Mouse (Mus musculus): Measurements from ENCODE around the gene Lax1. TPM values are rescaled to one million over a fixed set of nuclear protein-coding genes. Genes with fewer than 3 reads are reported as not detected.
"Not testable (repeated sequence)": the region's sequence is repeated elsewhere in the genome, so short reads cannot be mapped to it uniquely, and the experiment has no call there.

Gene Lax1
- polyA plus RNA-seq, 1 experiment from 2014 or later = not detected

DNA sequence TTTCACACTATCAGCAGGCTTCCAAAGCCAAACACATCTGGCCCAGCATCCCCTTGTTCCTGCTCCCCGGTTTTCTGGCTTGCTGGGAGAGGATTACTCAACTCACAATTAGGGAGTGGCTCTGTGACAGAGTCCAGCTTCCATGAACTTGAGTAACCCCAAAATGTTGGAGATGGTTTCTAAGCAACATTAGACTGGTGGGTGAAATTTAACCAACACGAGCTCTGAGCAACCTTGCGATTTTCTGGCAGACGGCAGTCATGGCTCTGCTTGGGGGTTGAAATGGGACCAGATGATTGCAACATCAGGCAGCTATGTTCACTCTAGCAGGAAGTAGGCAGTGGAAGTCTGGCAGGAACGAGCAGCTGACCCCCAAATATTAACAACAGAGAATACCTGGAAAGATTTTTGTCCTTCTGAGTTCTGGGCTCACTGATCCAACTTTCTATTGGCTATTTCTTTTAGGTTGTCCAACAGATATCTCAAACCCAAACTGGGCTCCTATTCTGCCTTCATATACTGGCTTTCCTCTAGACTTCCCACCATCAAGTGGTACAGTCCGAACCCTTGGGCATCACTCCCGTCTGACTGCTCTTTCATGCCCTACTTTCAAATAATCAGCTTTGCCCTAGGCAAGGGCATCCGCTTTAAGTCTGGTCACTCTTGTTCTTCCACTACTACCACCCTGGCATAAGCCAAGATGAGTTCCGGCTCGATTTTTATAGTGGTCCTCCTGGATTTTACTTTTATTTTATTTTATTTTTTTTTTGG lies 4.0 kb downstream of the Lax1 start:
- H3K36me3 ChIP-seq = no peaks in the 10 kb centered on the region
- no peak for ATAC-seq (replicated peaks)
- H3K27ac ChIP-seq (replicated peaks) = no peak overlapping the region
- H3K27me3 ChIP-seq = no peaks in the 10 kb centered on the region
- no peak overlapping the region for H3K9ac ChIP-seq (replicated peaks)
- H3K4me2 ChIP-seq (replicated peaks) = no peak overlapping the region
- no peaks in the 10 kb centered on the region for H3K9me3 ChIP-seq
- H3K4me3 ChIP-seq = no peak overlapping the region
- WGBS = 84% methylated on average over 10 of the region's 10 CpGs
- H3K4me1 ChIP-seq = no peaks in the 10 kb centered on the region

DNA sequence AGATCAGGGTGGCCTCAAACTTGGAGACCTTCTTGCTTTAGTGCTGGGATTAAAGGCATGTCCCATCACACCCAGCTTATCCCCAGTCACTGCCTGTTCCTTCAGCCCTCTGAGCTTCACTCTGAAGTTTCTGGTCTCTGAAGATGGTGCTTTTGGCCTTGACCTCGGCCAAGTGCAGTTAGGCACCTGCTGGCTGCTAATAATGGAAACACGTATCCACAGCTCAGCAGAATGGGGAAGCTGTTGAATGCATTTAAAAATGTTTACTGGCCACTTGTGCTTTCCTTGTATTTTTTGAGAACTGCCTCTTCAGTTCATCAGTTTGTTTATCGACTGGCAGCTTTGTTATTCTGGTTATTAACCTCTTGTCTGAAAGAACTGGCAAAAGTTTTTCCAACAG lies 18.1 kb downstream of the Lax1 start:
- H3K36me3 ChIP-seq = no peaks in the 10 kb centered on the region
- no peaks in the 10 kb centered on the region for H3K27me3 ChIP-seq
- ATAC-seq (replicated peaks) = no peak
- no peak overlapping the region for H3K27ac ChIP-seq (replicated peaks)
- 68% methylated on average over 3 of the region's 3 CpGs for WGBS
- H3K4me1 ChIP-seq = no peaks in the 10 kb centered on the region
- no peak overlapping the region for H3K9ac ChIP-seq (replicated peaks)
- no peak overlapping the region for H3K4me2 ChIP-seq (replicated peaks)
- no peaks in the 10 kb centered on the region for H3K9me3 ChIP-seq
- no peak overlapping the region for H3K4me3 ChIP-seq

DNA sequence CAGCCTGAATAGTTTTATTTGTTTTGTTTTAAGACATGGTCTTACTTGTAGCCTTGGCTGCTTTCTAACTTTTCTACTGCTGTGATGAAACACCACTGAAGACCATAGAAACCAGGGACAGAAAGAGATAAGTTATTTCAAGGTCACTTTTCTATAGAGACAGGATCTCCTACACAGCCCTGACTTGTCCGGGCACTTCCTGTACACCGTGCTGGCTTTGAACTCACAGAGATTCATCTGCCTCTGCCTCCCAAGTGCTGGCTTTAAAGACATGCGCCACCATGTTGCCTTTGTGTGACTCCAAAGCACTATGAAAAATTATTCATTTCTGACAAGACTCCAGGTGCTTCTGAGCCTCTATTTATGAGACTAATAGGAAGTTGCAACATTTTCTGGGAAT lies 18.6 kb downstream of the Lax1 start:
- Histone ChIP-seq H3K9me3 (no peaks in the 10 kb centered on the region), H3K4me1 (no peaks in the 10 kb centered on the region), H3K9ac (replicated peaks) (no peak overlapping the region), H3K27ac (replicated peaks) (no peak overlapping the region), H3K4me2 (replicated peaks) (no peak overlapping the region), H3K4me3 (no peak overlapping the region), H3K36me3 (no peaks in the 10 kb centered on the region), H3K27me3 (no peaks in the 10 kb centered on the region)
- no peak for ATAC-seq (replicated peaks)
- WGBS = 95% methylated on average over 3 of the region's 3 CpGs

DNA sequence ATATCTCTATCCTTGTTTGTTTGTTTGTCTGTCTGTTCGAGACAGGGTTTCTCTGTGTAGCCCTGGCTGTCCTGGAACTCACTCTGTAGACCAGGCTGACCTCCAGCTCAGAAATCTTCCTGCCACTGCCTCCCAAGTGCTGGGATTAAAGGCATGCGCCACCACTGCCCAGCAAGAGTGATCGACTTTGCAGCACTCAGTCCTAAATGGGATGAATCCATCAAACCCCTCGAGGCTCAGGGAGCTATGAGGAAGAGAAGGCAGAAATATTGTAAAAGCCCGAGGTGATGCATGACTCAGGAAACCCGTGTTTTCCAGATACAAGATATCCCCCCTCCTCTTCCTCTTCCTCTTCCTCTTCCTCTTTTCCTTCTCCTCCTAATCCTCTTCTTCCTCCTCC lies 19.1 kb downstream of the Lax1 start:
- Histone ChIP-seq H3K4me2 (replicated peaks) (no peak overlapping the region), H3K36me3 (no peaks in the 10 kb centered on the region), H3K9me3 (no peaks in the 10 kb centered on the region), H3K4me1 (no peaks in the 10 kb centered on the region), H3K4me3 (no peak overlapping the region), H3K9ac (replicated peaks) (no peak overlapping the region), H3K27me3 (no peaks in the 10 kb centered on the region), H3K27ac (replicated peaks) (no peak overlapping the region)
- ATAC-seq (replicated peaks) = no peak
- 89% methylated on average over 6 of the region's 6 CpGs for WGBS

DNA sequence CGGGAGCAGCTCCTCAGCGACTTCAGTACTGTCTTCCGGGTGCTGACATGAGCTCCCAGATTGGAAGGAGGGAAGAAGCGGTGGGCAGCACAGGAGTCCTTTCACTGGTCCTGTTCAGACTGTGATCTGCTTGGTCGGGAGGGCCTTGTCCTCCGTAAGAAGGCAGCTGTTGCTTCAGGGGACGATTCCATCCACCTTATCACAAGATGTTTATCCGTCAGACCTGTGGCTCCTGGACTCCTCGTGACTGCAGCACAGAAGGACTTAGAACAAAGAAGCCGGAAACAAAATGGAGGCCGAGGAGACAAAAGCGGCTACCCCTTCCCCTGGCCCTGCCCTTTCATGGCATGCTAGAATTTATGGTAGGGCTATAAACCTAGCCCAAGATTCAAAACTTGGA lies 19.7 kb downstream of the Lax1 start:
- Histone ChIP-seq H3K9ac (replicated peaks) (no peak overlapping the region), H3K36me3 (no peaks in the 10 kb centered on the region), H3K4me1 (no peaks in the 10 kb centered on the region), H3K27ac (replicated peaks) (no peak overlapping the region), H3K27me3 (no peaks in the 10 kb centered on the region), H3K9me3 (no peaks in the 10 kb centered on the region), H3K4me3 (no peak overlapping the region), H3K4me2 (replicated peaks) (no peak overlapping the region)
- ATAC-seq (replicated peaks) = no peak
- 86% methylated on average over 12 of the region's 12 CpGs for WGBS

DNA sequence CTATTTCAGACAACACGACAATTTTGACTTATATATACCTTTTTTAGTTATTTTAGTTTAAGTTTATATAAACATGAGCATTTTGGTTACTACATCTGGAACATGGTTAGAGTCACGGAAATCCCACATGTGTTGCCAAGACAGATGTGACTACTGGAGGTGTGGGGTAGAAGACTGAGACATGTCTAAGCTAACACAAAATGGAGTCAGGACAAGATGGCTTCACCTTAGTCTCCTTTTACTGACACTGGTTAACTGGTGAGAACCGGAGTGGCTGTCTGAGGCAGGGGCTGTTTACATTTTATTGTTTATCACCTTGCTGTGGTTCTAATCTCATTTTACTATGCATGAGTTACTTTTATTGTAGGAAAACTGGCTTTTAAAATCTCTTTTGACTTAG lies 21.3 kb downstream of the Lax1 start:
- H3K9ac ChIP-seq (replicated peaks) = no peak overlapping the region
- WGBS = 84% methylated on average over 3 of the region's 3 CpGs
- H3K4me3 ChIP-seq = no peak overlapping the region
- ATAC-seq (replicated peaks) = no peak
- H3K27me3 ChIP-seq = no peaks in the 10 kb centered on the region
- no peak overlapping the region for H3K4me2 ChIP-seq (replicated peaks)
- no peak overlapping the region for H3K27ac ChIP-seq (replicated peaks)
- no peaks in the 10 kb centered on the region for H3K9me3 ChIP-seq
- H3K36me3 ChIP-seq = no peaks in the 10 kb centered on the region
- no peaks in the 10 kb centered on the region for H3K4me1 ChIP-seq

DNA sequence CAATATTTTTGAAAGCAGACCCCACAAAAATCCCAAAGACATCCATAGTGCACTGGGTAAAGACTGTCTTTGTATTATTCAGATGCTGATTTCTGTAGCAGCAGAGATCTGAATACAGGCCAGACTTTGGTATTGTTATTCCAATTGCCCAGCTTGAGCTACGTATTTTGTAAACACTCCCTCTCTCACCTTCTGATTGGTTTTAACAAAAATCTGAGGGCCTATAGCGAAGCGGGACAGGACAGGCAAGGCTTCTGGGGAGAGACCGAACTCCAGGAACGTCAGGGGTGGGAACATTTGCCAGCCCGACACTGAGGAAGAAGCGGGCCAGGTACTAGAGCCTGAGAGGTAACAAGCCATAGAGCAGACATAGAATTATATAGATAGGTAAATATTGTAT lies 22.2 kb downstream of the Lax1 start:
- H3K4me1 ChIP-seq = no peaks in the 10 kb centered on the region
- no peak overlapping the region for H3K27ac ChIP-seq (replicated peaks)
- no peaks in the 10 kb centered on the region for H3K9me3 ChIP-seq
- H3K4me2 ChIP-seq (replicated peaks) = no peak overlapping the region
- no peaks in the 10 kb centered on the region for H3K27me3 ChIP-seq
- 15% methylated on average over 7 of the region's 7 CpGs for WGBS
- no peak for ATAC-seq (replicated peaks)
- no peak overlapping the region for H3K4me3 ChIP-seq
- H3K9ac ChIP-seq (replicated peaks) = no peak overlapping the region
- no peaks in the 10 kb centered on the region for H3K36me3 ChIP-seq

DNA sequence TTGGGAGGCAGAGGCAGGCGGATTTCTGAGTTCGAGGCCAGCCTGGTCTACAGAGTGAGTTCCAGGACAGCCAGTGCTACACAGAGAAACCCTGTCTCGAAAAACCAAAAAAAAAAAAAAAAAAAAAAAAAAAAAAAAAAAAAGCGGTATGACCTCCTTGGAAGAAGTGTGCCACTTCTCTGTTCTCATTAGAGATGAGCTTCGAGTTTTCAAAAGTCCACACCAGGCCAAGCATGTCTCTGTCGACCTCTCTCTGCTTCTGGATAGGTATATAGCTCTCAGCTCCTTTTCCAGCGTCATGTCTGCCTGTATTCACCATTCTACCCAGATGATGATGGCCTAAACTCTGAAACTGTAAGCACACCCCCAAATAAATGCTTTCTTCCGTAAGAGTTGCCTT lies 24.2 kb downstream of the Lax1 start:
- H3K9me3 ChIP-seq; H3K27me3 ChIP-seq; H3K27ac ChIP-seq (replicated peaks); ATAC-seq (replicated peaks); H3K4me2 ChIP-seq (replicated peaks); H3K36me3 ChIP-seq; H3K4me1 ChIP-seq; H3K4me3 ChIP-seq; H3K9ac ChIP-seq (replicated peaks): not testable (repeated sequence)
- 83% methylated on average over 7 of the region's 8 CpGs for WGBS

DNA sequence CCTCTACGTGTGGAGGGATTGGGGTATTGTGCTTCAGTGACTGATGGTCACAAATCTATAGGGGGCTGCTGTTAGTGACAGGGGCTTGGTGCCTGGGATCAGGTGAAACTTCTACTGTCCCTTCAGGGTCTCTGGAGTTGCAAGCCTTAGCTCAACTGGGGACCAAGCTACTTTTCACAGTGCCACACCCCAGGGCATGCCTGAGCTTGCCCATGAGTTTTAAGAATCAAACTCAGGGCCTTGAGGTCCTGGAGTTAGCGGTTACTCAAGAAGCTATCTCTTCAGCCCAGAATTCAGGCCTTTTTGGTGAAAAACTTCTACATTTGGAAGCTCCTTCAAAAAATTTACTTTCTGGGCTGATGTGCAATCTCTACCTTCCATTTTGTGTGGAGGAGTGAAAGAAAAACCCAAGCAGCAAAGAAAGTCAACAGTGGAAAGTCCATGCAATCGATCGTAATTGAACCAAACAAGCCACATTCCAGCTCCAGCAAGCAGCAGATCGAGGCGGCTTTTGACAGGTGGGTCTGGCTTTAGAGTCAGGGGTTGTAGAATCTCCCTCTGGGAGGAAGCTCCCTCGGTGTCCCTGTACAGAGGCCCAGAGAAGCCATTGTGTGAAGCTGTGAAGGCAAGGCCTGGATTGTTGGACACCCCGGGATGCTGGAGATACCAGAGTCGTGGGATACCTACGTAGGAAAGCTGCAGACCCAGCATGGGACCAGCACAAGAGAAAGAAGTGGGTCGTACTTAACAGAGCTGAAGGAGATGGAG lies 25.5 kb downstream of the Lax1 start:
- Histone ChIP-seq H3K4me1 (peaks cover 11% of the 10 kb centered on the region), H3K36me3 (0 out of 2 replicates have a peak, but pooled peaks cover under 1% of the 10 kb centered on the region), H3K27me3 (no peaks in the 10 kb centered on the region), H3K9me3 (no peaks in the 10 kb centered on the region), H3K4me3 (no peak overlapping the region), H3K4me2 (replicated peaks) (no peak overlapping the region), H3K27ac (replicated peaks) (no peak overlapping the region), H3K9ac (replicated peaks) (no peak overlapping the region)
- 65% methylated on average over 11 of the region's 11 CpGs for WGBS
- no peak for ATAC-seq (replicated peaks)

DNA sequence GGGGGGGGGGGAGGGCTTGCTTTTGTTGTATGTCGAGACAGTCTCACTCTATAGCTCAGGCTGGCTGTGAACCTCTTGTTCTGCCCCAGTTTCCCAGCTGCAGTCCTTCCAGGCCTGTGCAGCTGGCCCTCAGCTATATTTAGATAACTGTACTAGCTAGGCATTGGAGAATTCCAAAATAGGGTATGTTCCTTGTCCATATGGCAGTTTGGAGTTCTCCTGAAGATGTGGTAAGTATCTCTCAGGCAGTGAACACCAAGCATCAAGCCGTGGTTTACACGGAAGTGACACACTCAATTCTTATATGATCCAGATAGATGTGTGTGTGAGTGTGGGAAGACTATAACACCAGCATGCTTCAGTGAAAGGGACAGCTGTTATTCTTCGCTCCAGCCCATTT lies 26.5 kb downstream of the Lax1 start:
- H3K4me3 ChIP-seq = no peak overlapping the region
- ATAC-seq (replicated peaks) = no peak
- H3K4me2 ChIP-seq (replicated peaks) = no peak overlapping the region
- H3K27ac ChIP-seq (replicated peaks) = no peak overlapping the region
- peaks cover 7% of the 10 kb centered on the region for H3K36me3 ChIP-seq
- H3K27me3 ChIP-seq = no peaks in the 10 kb centered on the region
- H3K9ac ChIP-seq (replicated peaks) = no peak overlapping the region
- WGBS = 80% methylated on average over 4 of the region's 4 CpGs
- H3K9me3 ChIP-seq = no peaks in the 10 kb centered on the region
- peaks cover 21% of the 10 kb centered on the region for H3K4me1 ChIP-seq

DNA sequence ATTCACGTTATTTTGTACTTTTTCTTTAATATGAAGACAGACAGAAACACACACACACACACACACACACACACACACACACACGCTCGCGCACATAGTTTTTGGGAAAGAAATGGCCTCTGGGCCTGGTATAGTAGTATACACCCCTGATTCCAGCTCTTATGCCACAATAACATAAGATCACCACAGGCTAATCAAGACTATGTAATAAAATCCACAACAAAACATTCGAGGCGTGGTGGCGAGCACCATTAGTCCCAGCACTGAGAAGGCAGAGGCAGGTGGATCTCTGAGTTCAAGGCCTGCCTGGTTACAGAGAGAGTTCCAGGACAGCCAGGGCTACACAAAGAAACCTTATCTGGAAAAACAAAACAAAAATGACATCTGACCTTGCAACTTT lies 27.0 kb downstream of the Lax1 start:
- H3K27me3 ChIP-seq = no peaks in the 10 kb centered on the region
- H3K36me3 ChIP-seq = peaks cover 12% of the 10 kb centered on the region
- 95% methylated on average over 7 of the region's 7 CpGs for WGBS
- H3K4me3 ChIP-seq = no peak overlapping the region
- H3K4me1 ChIP-seq = peaks cover 26% of the 10 kb centered on the region
- no peak overlapping the region for H3K9ac ChIP-seq (replicated peaks)
- no peaks in the 10 kb centered on the region for H3K9me3 ChIP-seq
- no peak overlapping the region for H3K27ac ChIP-seq (replicated peaks)
- no peak overlapping the region for H3K4me2 ChIP-seq (replicated peaks)
- ATAC-seq (replicated peaks) = no peak

DNA sequence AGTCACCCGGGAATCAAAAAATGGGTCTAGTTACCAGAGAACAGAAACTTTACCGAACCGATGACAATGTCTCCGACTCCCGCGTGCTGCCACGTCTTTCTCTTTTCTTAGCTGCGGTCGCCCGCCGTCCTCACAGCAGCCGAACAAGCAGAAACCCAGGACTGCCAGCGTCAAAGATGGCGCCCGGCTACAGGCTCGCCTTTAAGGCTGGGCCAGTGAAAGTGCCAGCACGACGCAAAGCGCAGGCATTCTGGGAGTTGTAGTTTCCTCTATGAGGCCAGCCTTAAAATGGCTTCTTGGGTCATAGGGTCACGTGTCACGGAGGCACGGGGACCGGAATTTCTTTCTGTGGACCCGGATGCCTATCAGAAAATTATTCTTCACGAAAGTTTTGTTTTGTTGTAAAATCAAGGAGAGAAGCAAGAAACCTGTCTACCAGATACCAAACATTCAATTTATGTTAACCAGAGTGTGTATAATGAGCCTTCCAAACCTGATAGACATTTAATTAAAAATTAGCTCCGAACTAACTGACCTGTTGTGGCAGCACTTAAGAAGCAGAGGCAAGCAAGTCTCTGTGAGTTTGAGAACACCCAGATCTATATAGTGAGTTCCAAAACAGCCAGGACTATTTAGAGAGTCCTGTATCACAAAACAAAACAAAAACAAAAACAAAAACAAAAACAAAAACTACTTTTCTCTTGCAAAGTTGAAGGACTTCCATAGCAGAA lies 28.5 kb downstream of the Lax1 start, which contains the start of gene Gm38394:
Gene Gm38394 (minus strand): TSS at position 116 of the 731 bp plus-strand sequence.
- Histone ChIP-seq H3K9ac (replicated peaks) (peak within 1 kb of the TSS; percentile 68), H3K36me3 (peaks cover 19% of the 10 kb centered on the region), H3K9me3 (no peaks in the 10 kb centered on the region), H3K27ac (replicated peaks) (peak within 1 kb of the TSS; percentile 84), H3K4me2 (replicated peaks) (peak within 1 kb of the TSS; percentile 68), H3K27me3 (no peaks in the 10 kb centered on the region), H3K4me1 (peaks cover 42% of the 10 kb centered on the region), H3K4me3 (peak within 1 kb of the TSS; percentile 67)
- ATAC-seq (replicated peaks) = peak; percentile 99
- WGBS = 2% methylated on average over 26 of the region's 26 CpGs

Measured in forebrain, embryonic 15.5 days (tissue).